10 mouse cellular contexts compared by ENCODE assay signal in the genomic region with DNA sequence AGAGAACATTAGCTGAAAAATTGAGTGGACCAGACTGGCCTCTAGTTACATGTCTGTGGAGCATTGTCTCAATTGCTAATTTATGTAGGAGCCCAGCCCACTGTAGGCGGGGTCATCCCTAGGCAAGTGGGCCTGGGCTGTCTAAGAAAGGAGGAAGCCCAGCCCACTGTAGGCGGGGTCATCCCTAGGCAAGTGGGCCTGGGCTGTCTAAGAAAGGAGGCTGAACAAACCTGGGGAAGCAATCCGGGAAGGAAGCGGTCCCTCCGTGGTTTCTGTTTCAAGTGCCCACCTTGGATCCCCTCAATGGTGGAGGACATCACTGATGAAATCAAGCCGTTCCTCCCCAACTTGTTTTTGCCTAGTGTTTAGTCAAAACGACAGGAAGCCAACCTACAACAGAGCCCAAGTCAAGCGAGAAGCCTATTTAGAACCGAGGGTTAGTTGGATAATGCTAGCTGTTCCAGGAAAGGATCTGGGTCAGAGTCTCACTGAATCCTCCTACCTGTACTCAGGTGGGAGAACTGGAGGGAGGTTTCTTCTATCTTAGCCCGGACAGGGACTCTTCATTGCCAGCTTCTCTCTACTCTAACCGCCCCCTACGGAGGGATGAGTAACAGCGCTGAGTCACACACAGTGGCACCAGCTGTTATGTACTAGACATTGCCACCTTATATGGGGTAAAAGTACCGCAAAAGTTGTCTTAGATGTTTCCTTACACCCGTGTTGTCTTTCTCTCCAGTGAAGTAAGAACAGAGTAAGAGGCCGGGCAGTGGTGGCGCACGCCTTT. TPM values are rescaled to one million over a fixed set of nuclear protein-coding genes. Genes with fewer than 3 reads are reported as not detected.
DNase-seq lines count a peak whose midpoint lies in the region; ATAC-seq and TF ChIP-seq lines count a peak whose summit lies in the region.
"Had no signal": no experiment of that assay in that cellular context is flagged by ENCODE, and none has a peak within 500 bp of the region (broad histone marks: within the 10 kb centered on the region; RNA-seq: fewer than 3 reads in every experiment).

No protein-coding gene starts in this region.

- WGBS in intestine, embryonic 15.5 days = 69% methylated on average over 18 of the region's 18 CpGs
- WGBS in intestine, postnatal 0 days = 69% methylated on average over 18 of the region's 18 CpGs
- WGBS in liver, embryonic 14.5 days (ENCODE audit: insufficient replicate concordance) = 52% methylated on average over 18 of the region's 18 CpGs

- H3K9ac ChIP-seq in intestine, embryonic 15.5 days = no peak overlapping the region
- no peak overlapping the region for H3K9ac ChIP-seq in intestine, postnatal 0 days (ENCODE audit: low read depth, low read length)
- no peak overlapping the region for H3K9ac ChIP-seq in liver, embryonic 14.5 days (replicated peaks)

- H3K4me2 ChIP-seq in intestine, embryonic 15.5 days (replicated peaks) = no peak overlapping the region
- no peak overlapping the region for H3K4me2 ChIP-seq in intestine, postnatal 0 days (replicated peaks; ENCODE audit: low read depth)
- no peak overlapping the region for H3K4me2 ChIP-seq in liver, embryonic 14.5 days (ENCODE audit: low read depth)

- no peaks in the 10 kb centered on the region for H3K36me3 ChIP-seq in intestine, embryonic 15.5 days
- H3K36me3 ChIP-seq in intestine, postnatal 0 days (ENCODE audit: control insufficient read depth, insufficient read depth) = no peaks in the 10 kb centered on the region
- H3K36me3 ChIP-seq in liver, embryonic 14.5 days (replicated peaks; ENCODE audit: control insufficient read depth, insufficient read depth, low read depth) = no peaks in the 10 kb centered on the region

- peak; percentile 81 for DNase-seq in CD4-positive helper T cell, adult 2 months (ENCODE audit: low read depth, low spot score)
- DNase-seq in liver, embryonic 14.5 days (ENCODE audit: low read depth in 3 of 3, low spot score in 3 of 3) = no peak
- no peak for DNase-seq in cerebellum, postnatal 25 days
- no peak for DNase-seq in retina, postnatal 1 day
- DNase-seq in neural tube, embryonic 10.5 days (ENCODE audit: extremely low spot score, low spot score) = no peak
- DNase-seq: midbrain, embryonic 14.5 days had no signal

- TF ChIP-seq CTCF in intestine, postnatal 0 days (IDR thresholded peaks at IDR 0.05; ENCODE audit: low read depth) = no peak
- TF ChIP-seq CTCF in liver, embryonic 14.5 days (IDR thresholded peaks at IDR 0.05; ENCODE audit: low read depth) = no peak

- no peak overlapping the region for H3K4me3 ChIP-seq in intestine, embryonic 15.5 days (replicated peaks)
- no peak overlapping the region for H3K4me3 ChIP-seq in intestine, postnatal 0 days (ENCODE audit: low read depth, low read length)
- H3K4me3 ChIP-seq in liver, embryonic 14.5 days (ENCODE audit: insufficient read depth in 1 of 2, low read depth in 2 of 2, low read length in 2 of 2) = no peak overlapping the region

- no peak for TF ChIP-seq EP300 in liver, embryonic 14.5 days (IDR thresholded peaks at IDR 0.05; ENCODE audit: low read depth)

- H3K9me3 ChIP-seq in intestine, embryonic 15.5 days = no peaks in the 10 kb centered on the region
- no peaks in the 10 kb centered on the region for H3K9me3 ChIP-seq in intestine, postnatal 0 days (ENCODE audit: control insufficient read depth)
- H3K9me3 ChIP-seq in liver, embryonic 14.5 days (ENCODE audit: control insufficient read depth, low read length) = no peaks in the 10 kb centered on the region

- ATAC-seq in intestine, embryonic 15.5 days = peak; percentile 77
- no peak for ATAC-seq in intestine, postnatal 0 days
- peak; percentile 92 for ATAC-seq in activated CD4-positive, CD25-positive, alpha-beta regulatory T cell, adult 4 months
- peak; percentile 71 for ATAC-seq in liver, embryonic 14.5 days (ENCODE audit: insufficient read depth)
- ATAC-seq: hindbrain, postnatal 0 days had no signal

- no peak overlapping the region for H3K27ac ChIP-seq in intestine, embryonic 15.5 days
- no peak overlapping the region for H3K27ac ChIP-seq in intestine, postnatal 0 days (ENCODE audit: low read depth, low read length)
- no peak overlapping the region for H3K27ac ChIP-seq in liver, embryonic 14.5 days
- H3K27ac ChIP-seq: hindbrain, postnatal 0 days had no signal

- H3K27me3 ChIP-seq in intestine, embryonic 15.5 days (replicated peaks) = no peaks in the 10 kb centered on the region
- H3K27me3 ChIP-seq in intestine, postnatal 0 days (replicated peaks; ENCODE audit: control insufficient read depth, insufficient read depth, low read length) = no peaks in the 10 kb centered on the region
- H3K27me3 ChIP-seq in liver, embryonic 14.5 days (ENCODE audit: control insufficient read depth, insufficient read depth, low read length) = no peaks in the 10 kb centered on the region

- no peaks in the 10 kb centered on the region for H3K4me1 ChIP-seq in intestine, embryonic 15.5 days (replicated peaks)
- no peaks in the 10 kb centered on the region for H3K4me1 ChIP-seq in intestine, postnatal 0 days (replicated peaks; ENCODE audit: control insufficient read depth, insufficient read depth, low read length)
- H3K4me1 ChIP-seq in liver, embryonic 14.5 days (replicated peaks; ENCODE audit: control insufficient read depth in 2 of 2, insufficient read depth in 2 of 2, low read length in 1 of 2) = peaks cover 0 to 5% of the 10 kb centered on the region in 2 experiments; a peak in 2 of 4 replicates

RNA-seq across cellular contexts. Expression of gene Rem2, which starts 16.6 kb away (rescaled TPM):
- polyA plus RNA-seq in intestine, embryonic 15.5 days (2015; fragmentation: Nextera tagmentation; extraction: Ambion mirVana) = 1.6 and 1.9 TPM in 2 replicates
- polyA plus RNA-seq in intestine, postnatal 0 days (2015; fragmentation: Nextera tagmentation; extraction: Ambion mirVana) = 0.78 and 0.89 TPM in 2 replicates
- under 1 TPM; 0.57 TPM for polyA plus RNA-seq in activated CD4-positive, CD25-positive, alpha-beta regulatory T cell, adult 4 months (2017; shearing (Covaris generic))
- polyA plus RNA-seq in liver, embryonic 14.5 days (2012; rRNA removed) = 0.09 and 0.12 TPM in 2 replicates
- 0.05 TPM in 1 of 2 replicates, not detected in the other for polyA plus RNA-seq in liver, embryonic 14.5 days (2014; fragmentation: Nextera tagmentation; extraction: Ambion mirVana)

RNA-seq across cellular contexts. Expression of gene Prmt5, which starts 24.8 kb away (rescaled TPM):
- 78.0 and 80.0 TPM in 2 replicates for polyA plus RNA-seq in intestine, embryonic 15.5 days (2015; fragmentation: Nextera tagmentation; extraction: Ambion mirVana)
- 18.1 and 20.9 TPM in 2 replicates for polyA plus RNA-seq in intestine, postnatal 0 days (2015; fragmentation: Nextera tagmentation; extraction: Ambion mirVana)
- 10 to 100 TPM; 31.4 to 32.9 TPM for polyA plus RNA-seq in activated CD4-positive, CD25-positive, alpha-beta regulatory T cell, adult 4 months (2017; shearing (Covaris generic))
- 23.1 and 24.5 TPM in 2 replicates for polyA plus RNA-seq in liver, embryonic 14.5 days (2012; rRNA removed)
- polyA plus RNA-seq in liver, embryonic 14.5 days (2014; fragmentation: Nextera tagmentation; extraction: Ambion mirVana) = 26.8 and 28.5 TPM in 2 replicates

RNA-seq across cellular contexts. Expression of gene Lrp10, which starts 28.6 kb away (rescaled TPM):
- polyA plus RNA-seq in intestine, embryonic 15.5 days (2015; fragmentation: Nextera tagmentation; extraction: Ambion mirVana) = 57.2 and 60.6 TPM in 2 replicates
- polyA plus RNA-seq in intestine, postnatal 0 days (2015; fragmentation: Nextera tagmentation; extraction: Ambion mirVana) = 105 and 108 TPM in 2 replicates
- polyA plus RNA-seq in activated CD4-positive, CD25-positive, alpha-beta regulatory T cell, adult 4 months (2017; shearing (Covaris generic)) = 10 to 100 TPM; 57.4 to 62.2 TPM
- polyA plus RNA-seq in liver, embryonic 14.5 days (2012; rRNA removed) = 12.8 and 12.9 TPM in 2 replicates
- 11.1 and 17.2 TPM in 2 replicates for polyA plus RNA-seq in liver, embryonic 14.5 days (2014; fragmentation: Nextera tagmentation; extraction: Ambion mirVana)
